Mouse (Mus musculus) forebrain, postnatal 0 days (tissue): ENCODE data around the gene Sag. TPM values are rescaled to one million over a fixed set of nuclear protein-coding genes. Genes with fewer than 3 reads are reported as not detected.

Source experiments
- ATAC-seq: fragments of 200-750 bp; cut with Nextera tagmentation; 2 replicates; pipeline ENCODE4 v1.8.0; 2017; ENCODE audit warnings: mild to moderate bottlenecking, moderate library complexity
- DNase-seq: peaks from one replicate; pipeline ENCODE4 v3.0.0-alpha.2; 2015
- H3K27ac ChIP-seq: fragments of 300-500 bp; sonication (generic); 2 replicates; pipeline ENCODE4 v1.5.1; 2014; ENCODE audit warnings: low read depth, mild to moderate bottlenecking, antibody characterized with exemption, low read length, moderate library complexity, mixed read lengths
- H3K27me3 ChIP-seq: fragments of 300-500 bp; sonication (generic); 2 replicates; pipeline ENCODE4 v1.6.1; 2014; ENCODE audit warnings: mild to moderate bottlenecking, low read length, mixed read lengths; ENCODE audit not compliant: insufficient read depth
- H3K36me3 ChIP-seq: fragments of 300-500 bp; sonication (generic); 2 replicates; pipeline ENCODE4 v1.6.1; 2014; ENCODE audit warnings: mild to moderate bottlenecking, moderate library complexity; ENCODE audit not compliant: insufficient read depth
- H3K4me1 ChIP-seq: fragments of 300-500 bp; sonication (generic); 2 replicates; pipeline ENCODE4 v1.6.1; 2014; ENCODE audit warnings: antibody characterized with exemption; ENCODE audit not compliant: insufficient read depth
- H3K4me2 ChIP-seq: fragments of 300-500 bp; sonication (generic); 2 replicates; pipeline ENCODE4 v1.6.1; 2014; ENCODE audit warnings: low read depth, mild to moderate bottlenecking, moderate library complexity
- H3K4me3 ChIP-seq: fragments of 300-500 bp; sonication (generic); 2 replicates; pipeline ENCODE4 v1.5.1; 2014; ENCODE audit warnings: low read depth, low read length, mixed read lengths
- H3K9ac ChIP-seq: fragments of 300-500 bp; sonication (generic); 2 replicates; pipeline ENCODE4 v1.6.1; 2014; ENCODE audit warnings: mild to moderate bottlenecking
- H3K9me3 ChIP-seq: fragments of 300-500 bp; sonication (generic); 2 replicates; pipeline ENCODE4 v1.6.1; 2016; ENCODE audit warnings: low read length
- CTCF ChIP-seq: sonication (generic); IDR thresholded peaks from 2 replicates; pipeline ENCODE4 v1.5.1; 2016; ENCODE audit warnings: antibody characterized with exemption, control low read depth, low read depth
- WGBS: fragments of 180-500 bp; shearing (Covaris S2); extraction: QIAGEN DNeasy Blood & Tissue Kit; methylation state at CpG from one replicate; pipeline ENCODE4 v1.1.7; 2014; 5-methylcytosine and 5-hydroxymethylcytosine counted together
- polyA plus RNA-seq: library from polyadenylated mRNA; unstranded; fragments of >200 nt; fragmentation: Nextera tagmentation; extraction: Ambion mirVana; gene quantifications from 2 replicates; pipeline ENCODE4 v1.2.1, GENCODE M21; 2015
- total RNA-seq: library from RNA; depleted of rRNA; stranded (reverse); fragments of >200 nt; gene quantifications from 2 replicates; pipeline ENCODE4 v1.2.3, GENCODE M21; 2014

Gene Sag
- total and polyA plus RNA-seq, 2 experiments from 2014 or later, result 0.76 to 1.6 TPM

DNA sequence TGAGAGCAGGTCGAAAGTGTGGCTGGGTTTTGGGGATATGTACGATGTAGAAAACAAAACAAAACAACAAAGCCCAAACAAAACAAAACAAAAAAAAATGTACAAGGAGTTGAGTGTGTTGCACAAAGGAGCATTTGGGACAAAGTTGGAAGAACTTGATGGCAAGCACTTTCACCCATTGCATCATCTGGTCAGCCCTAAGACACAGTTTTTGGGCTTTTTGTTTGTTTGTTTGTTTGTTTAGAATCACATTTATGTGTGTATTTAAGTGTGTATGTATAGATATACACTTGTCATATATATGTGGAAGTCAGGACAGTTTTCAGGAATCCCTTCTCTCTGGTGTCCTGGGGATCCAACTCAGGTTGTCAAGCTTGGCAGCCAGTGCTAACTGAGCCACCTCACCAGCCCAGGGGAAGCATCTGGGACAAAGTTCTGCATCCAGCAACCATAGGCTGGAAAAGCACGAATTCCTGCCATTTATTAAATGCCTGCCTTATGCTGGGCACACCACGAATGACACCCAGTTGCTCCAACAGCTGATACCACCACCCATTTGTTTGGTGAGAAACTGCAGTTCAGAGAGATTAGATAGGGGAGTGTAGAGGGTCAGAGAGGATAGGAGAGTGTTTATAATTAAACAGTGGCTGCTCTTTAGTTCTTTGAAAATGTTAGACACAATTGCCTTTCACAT is 44.1 kb downstream of the Sag start:
- no peak for TF ChIP-seq CTCF
- no peaks in the 10 kb centered on the region for H3K27me3 ChIP-seq
- no peak overlapping the region for H3K4me2 ChIP-seq
- DNase-seq (no peak), ATAC-seq (no peak)
- 71% methylated on average over 4 of the region's 4 CpGs for WGBS
- H3K4me3 ChIP-seq, result no peak overlapping the region
- no peak overlapping the region for H3K9ac ChIP-seq
- no peak overlapping the region for H3K27ac ChIP-seq
- H3K4me1 ChIP-seq, result peaks cover 2% of the 10 kb centered on the region; the same call in 1 of the 2 replicates
- H3K9me3 ChIP-seq, result no peaks in the 10 kb centered on the region
- H3K36me3 ChIP-seq, result no peaks in the 10 kb centered on the region

DNA sequence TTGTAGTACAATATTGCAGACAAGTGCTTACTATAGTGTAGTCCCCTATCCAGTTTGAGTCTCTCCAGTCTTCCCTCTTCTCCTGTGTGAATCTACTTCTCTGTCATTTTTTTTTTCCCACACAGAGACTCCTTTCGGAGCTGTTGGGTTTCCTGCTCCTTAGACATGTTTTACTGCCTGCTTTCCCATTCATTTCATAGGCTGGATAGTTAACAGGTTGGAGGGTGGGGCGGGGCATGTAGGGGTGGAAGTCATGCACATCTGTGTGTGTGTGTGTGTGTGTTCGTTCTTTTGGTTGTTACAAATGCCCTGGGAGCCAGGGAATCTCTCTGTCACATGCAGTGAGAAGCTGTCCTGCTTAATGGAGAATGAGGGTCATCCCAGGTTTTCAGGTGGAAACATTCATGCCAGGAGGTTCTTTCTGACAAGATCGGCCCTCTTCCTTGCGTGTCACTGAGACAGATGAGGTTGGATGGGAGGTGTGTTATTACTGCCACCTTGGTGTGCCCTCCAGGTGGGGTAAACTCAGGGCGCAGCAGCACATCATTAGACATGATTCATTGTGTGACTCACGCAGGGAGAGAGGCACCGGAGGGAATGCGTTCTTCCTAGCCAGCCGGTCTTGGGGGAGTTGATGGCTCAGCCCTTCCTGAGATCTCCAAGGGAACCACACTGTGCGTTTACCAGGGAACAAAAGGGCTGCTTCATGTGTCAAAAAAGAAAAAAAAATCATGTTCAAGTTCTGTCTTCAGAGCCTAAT is 44.9 kb downstream of the Sag start:
- H3K27me3 ChIP-seq, result no peaks in the 10 kb centered on the region
- no peak overlapping the region for H3K4me2 ChIP-seq
- ATAC-seq, result 0 out of 2 replicates have a peak, but pooled peaks have one; percentile 25
- peaks cover 4% of the 10 kb centered on the region; the same call in 1 of the 2 replicates for H3K4me1 ChIP-seq
- no peak for TF ChIP-seq CTCF
- H3K9me3 ChIP-seq, result no peaks in the 10 kb centered on the region
- 55% methylated on average over 11 of the region's 11 CpGs for WGBS
- H3K36me3 ChIP-seq, result no peaks in the 10 kb centered on the region
- H3K4me3 ChIP-seq, result no peak overlapping the region
- no peak for DNase-seq
- H3K9ac ChIP-seq, result no peak overlapping the region
- no peak overlapping the region for H3K27ac ChIP-seq

DNA sequence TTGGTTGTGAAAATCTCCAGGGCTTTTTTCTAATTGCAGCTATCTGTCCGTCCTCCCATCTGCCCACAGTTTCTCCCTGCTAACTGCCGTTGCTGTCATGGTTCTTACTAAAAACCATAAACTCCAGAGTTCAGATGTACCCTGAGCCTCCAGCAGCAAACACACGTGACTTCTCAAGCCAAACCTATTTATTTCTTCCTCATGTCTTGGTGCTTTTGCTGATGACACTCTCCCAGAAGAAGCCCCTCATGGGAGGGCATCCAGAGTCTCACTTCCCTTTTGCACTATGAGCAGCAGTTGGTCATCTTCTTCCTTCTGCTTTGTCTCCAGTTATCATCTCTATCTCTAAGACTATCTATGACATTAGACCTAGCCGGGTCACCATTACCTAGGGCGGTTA is 45.8 kb downstream of the Sag start:
- ATAC-seq, result no peak
- WGBS, result 80% methylated on average over 5 of the region's 5 CpGs

DNA sequence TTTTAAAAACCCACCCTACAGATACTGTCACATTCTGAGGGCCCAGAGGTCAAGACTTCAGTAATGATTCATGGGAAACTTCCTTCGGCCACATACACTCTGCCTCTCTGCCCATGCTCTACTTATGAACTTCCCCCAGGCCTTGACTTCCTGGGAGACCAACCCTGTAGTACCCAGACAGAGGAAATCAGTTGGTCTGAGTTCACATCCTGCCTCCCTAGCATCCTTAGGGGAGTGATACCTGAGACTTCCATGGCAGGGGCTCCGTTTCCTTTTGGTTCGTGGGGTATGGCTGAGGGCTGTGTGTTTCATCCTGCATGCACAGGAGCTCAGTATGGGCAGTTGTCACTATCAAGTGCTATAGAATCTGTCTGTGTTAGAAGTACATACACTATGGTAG is 47.9 kb downstream of the Sag start:
- ATAC-seq (no peak), DNase-seq (no peak)
- H3K9ac ChIP-seq, result no peak overlapping the region
- H3K4me2 ChIP-seq, result no peak overlapping the region
- H3K4me1 ChIP-seq, result peaks cover 14% of the 10 kb centered on the region
- 91% methylated on average over 3 of the region's 3 CpGs for WGBS
- H3K27me3 ChIP-seq, result no peaks in the 10 kb centered on the region
- no peak overlapping the region for H3K4me3 ChIP-seq
- H3K9me3 ChIP-seq, result no peaks in the 10 kb centered on the region
- H3K27ac ChIP-seq, result no peak overlapping the region
- H3K36me3 ChIP-seq, result no peaks in the 10 kb centered on the region
- no peak for TF ChIP-seq CTCF

More for the DNA sequence above, 45.8 kb downstream of the Sag start:
- no peak for DNase-seq
- H3K9ac ChIP-seq, result no peak overlapping the region
- no peak overlapping the region for H3K4me3 ChIP-seq
- H3K9me3 ChIP-seq, result no peaks in the 10 kb centered on the region
- peaks cover 4% of the 10 kb centered on the region for H3K4me1 ChIP-seq
- no peak for TF ChIP-seq CTCF
- H3K27me3 ChIP-seq, result no peaks in the 10 kb centered on the region
- H3K27ac ChIP-seq, result no peak overlapping the region
- no peak overlapping the region for H3K4me2 ChIP-seq
- no peaks in the 10 kb centered on the region for H3K36me3 ChIP-seq

DNA sequence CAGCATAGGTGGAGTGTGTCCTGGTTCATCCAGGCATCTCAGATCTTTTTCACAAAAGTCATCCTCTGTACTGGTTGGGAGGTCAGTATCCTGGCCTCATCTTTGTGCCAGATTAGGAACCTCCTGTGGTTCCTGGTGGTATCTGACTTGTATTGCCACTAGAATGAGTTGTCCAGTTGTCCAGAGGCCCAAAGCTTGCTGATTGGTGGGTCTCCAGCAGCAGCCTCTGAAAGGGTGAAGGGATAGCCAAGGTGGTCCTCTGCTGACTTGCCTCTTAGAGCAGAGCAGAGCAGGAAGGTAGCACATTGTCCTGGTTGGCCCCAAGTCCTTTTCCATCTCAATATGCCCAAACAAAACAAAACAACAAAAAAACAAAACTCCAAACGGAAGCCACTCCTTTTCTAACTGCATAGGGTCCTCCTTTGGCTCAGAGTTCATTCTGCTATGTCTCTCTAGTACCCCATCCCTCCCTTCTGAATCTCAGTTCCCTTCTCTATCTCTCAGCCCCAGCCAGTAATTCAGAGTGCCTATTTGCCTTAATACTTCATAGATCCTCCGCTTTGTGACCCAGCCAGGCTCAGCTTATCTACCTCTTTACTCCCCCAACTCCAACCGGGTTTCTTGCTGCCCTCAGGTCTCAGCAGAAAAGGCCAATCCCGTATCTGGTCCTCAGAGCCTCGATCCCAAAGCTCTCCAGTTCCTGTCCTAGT is 48.8 kb downstream of the Sag start:
- H3K4me2 ChIP-seq, result peak overlapping the region; percentile 88
- no peaks in the 10 kb centered on the region for H3K27me3 ChIP-seq
- H3K4me1 ChIP-seq, result peaks cover 14% of the 10 kb centered on the region
- H3K9me3 ChIP-seq, result no peaks in the 10 kb centered on the region
- no peaks in the 10 kb centered on the region for H3K36me3 ChIP-seq
- WGBS, result 44% methylated on average over 5 of the region's 5 CpGs
- H3K9ac ChIP-seq, result no peak overlapping the region
- H3K27ac ChIP-seq, result no peak overlapping the region
- TF ChIP-seq CTCF, result no peak
- peak overlapping the region; percentile 92 for H3K4me3 ChIP-seq
- ATAC-seq, result no peak
- no peak for DNase-seq

DNA sequence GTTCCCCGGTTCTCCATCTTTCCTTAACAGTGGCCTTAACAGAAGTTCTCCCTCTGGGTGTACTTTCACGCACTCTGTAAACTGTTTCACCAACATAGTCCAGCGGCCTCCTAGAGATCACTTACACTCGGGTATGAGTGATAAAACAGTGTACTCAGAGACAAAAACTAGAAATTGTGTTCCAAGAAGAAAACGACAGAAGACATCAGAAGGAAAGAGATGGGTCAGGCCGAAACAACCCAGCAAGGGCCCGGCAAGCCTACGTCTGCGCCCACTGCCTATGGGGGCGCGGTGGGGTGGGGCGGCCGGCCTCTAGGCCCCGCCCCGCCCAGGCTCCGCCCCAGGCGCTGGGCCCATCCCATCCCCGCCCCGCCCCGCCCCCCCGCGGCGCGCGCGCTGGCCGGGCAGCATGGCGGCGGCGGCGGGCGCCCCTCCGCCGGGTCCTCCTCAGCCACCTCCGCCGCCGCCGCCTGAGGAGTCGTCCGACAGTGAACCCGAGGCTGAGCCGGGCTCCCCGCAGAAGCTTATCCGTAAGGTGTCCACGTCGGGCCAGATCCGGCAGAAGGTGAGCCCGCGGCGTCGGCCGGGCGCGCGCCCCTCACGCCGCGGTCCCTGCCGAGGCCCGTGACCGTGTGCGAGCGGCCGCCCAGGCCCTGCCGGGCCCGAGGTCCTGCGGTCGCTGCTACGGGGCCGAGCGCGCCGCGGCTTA is 49.6 kb downstream of the Sag start, which contains the start of gene Dgkd:
Dgkd (plus strand) TSS at position 396 of the 709 bp plus-strand sequence.
- no peak for TF ChIP-seq CTCF
- Histone ChIP-seq H3K27ac (peak within 1 kb of the TSS; percentile 82), H3K27me3 (no peaks in the 10 kb centered on the region), H3K36me3 (no peaks in the 10 kb centered on the region), H3K4me2 (peak within 1 kb of the TSS; percentile 88), H3K4me3 (peak within 1 kb of the TSS; percentile 92), H3K4me1 (peaks cover 14% of the 10 kb centered on the region), H3K9me3 (no peaks in the 10 kb centered on the region), H3K9ac (peak within 1 kb of the TSS; percentile 88)
- ATAC-seq (peak; percentile 95), DNase-seq (peak; percentile 86)
- WGBS, result 9% methylated on average over 51 of the region's 74 CpGs
